Mouse (Mus musculus) embryonic fibroblast, embryonic 13.5 days (primary cell): ENCODE results near the gene Lyrm1. TPM values are rescaled to one million over a fixed set of nuclear protein-coding genes. Genes with fewer than 3 reads are reported as not detected.

Source experiments
- H3K27ac ChIP-seq: 2 replicates; pipeline ENCODE4 v1.5.1; 2012; ENCODE audit warnings: low read length, control low read depth, inconsistent platforms; ENCODE audit not compliant: insufficient read depth
- H3K4me1 ChIP-seq: 2 replicates; pipeline ENCODE4 v1.6.1; 2011; ENCODE audit warnings: low read length; ENCODE audit not compliant: control insufficient read depth, insufficient read depth
- H3K4me3 ChIP-seq: 2 replicates; pipeline ENCODE4 v1.5.1; 2011; ENCODE audit warnings: mild to moderate bottlenecking, control low read depth, low read length; ENCODE audit not compliant: insufficient read depth
- CTCF ChIP-seq: IDR thresholded peaks from 2 replicates; pipeline ENCODE4 v1.5.1; 2011; ENCODE audit warnings: mild to moderate bottlenecking, control low read depth, low read length, moderate library complexity, borderline replicate concordance; ENCODE audit not compliant: insufficient read depth
- POLR2A ChIP-seq: IDR thresholded peaks from 2 replicates; pipeline ENCODE4 v1.6.1; 2011; ENCODE audit warnings: low read depth, mild to moderate bottlenecking, control low read depth, low read length, moderate library complexity
- polyA plus RNA-seq: library from polyadenylated mRNA; stranded (reverse); fragments of >200 nt; gene quantifications from 2 replicates; pipeline ENCODE4 v1.2.4, GENCODE M21; 2011; ENCODE audit warnings: low read depth; ENCODE audit not compliant: missing spikeins, insufficient read length

The Lyrm1 gene
- polyA plus RNA-seq, 1 experiment: 7.1 TPM

DNA sequence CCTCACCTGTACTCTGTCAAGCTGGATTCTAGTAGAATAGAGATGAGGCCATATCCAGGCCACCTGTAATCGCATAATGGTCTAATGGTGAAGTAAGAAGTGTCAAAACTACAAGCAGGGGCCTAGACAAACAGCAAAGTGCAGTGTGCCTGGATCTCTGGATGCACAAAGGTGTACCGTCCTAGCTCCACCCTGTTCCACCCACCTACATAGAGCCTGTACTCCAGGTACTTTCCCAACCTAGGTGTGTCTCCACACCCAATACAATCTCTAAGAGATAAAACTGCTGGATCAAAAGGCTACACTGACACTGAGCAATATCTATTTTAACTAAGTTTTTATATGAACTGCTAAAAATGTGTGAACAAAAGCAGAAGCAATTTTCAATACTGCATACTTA is 35.1 kb upstream of the Lyrm1 start:
- peaks cover 13% of the 10 kb centered on the region for H3K4me1 ChIP-seq
- no peak overlapping the region for H3K4me3 ChIP-seq
- peak overlapping the region; percentile 100 for H3K27ac ChIP-seq
- no peak for TF ChIP-seq POLR2A
- no peak for TF ChIP-seq CTCF

DNA sequence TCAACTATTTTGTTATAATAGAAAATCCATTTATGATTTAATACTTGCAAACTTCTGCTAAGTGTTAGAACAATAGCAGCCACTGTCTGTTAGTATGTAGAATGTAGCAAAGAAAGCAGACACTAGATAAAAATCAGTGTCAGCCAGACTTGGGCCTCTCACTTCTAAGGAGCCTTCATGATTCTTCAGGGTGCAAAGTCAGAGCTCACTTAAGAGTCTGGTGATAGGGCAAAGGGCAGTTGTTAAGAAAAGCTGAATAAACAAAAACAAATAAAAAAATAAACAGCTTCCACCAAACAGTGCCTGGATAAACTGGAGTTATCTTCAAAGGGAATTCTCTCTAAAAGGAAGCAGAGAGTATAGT is 34.7 kb upstream of the Lyrm1 start:
- TF ChIP-seq CTCF (no peak), POLR2A (no peak)
- H3K4me1 ChIP-seq: peaks cover 13% of the 10 kb centered on the region
- peak overlapping the region; percentile 100 for H3K27ac ChIP-seq
- H3K4me3 ChIP-seq: no peak overlapping the region

- TF ChIP-seq CTCF (no peak), POLR2A (no peak)
- Histone ChIP-seq H3K4me3 (no peak overlapping the region), H3K4me1 (peaks cover 13% of the 10 kb centered on the region), H3K27ac (peak overlapping the region; percentile 100)
Measured at GRCm38 (mm10) chr7:119861335-119862091, 34.1 kb upstream of the Lyrm1 start.

GRCm38 (mm10) chr7:119862167-119862566 is 33.5 kb upstream of the Lyrm1 start:
- Histone ChIP-seq H3K4me3 (no peak overlapping the region), H3K4me1 (peaks cover 13% of the 10 kb centered on the region), H3K27ac (peak overlapping the region; percentile 100)
- TF ChIP-seq CTCF (no peak), POLR2A (no peak)

DNA sequence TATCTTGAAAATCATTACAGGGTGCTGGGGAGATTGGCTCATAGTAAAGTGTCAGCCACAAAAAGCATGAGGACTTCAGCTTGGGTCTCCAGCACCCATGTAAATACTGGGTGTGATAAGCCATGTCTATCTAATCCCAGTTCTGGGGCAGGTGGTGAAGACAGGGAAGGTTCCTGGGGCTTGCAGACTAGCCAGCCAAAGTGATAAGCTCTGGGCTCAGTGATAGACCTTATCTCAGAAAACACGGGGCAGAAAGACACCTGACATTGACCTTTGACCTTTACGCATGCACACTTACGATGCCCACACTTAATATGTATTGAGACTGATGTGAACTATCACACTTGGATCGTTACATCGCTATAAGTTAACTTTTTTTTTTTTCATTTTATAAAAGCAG is 31.2 kb upstream of the Lyrm1 start:
- TF ChIP-seq POLR2A: no peak
- Histone ChIP-seq H3K4me1 (peaks cover 13% of the 10 kb centered on the region), H3K27ac (no peak overlapping the region), H3K4me3 (no peak overlapping the region)

DNA sequence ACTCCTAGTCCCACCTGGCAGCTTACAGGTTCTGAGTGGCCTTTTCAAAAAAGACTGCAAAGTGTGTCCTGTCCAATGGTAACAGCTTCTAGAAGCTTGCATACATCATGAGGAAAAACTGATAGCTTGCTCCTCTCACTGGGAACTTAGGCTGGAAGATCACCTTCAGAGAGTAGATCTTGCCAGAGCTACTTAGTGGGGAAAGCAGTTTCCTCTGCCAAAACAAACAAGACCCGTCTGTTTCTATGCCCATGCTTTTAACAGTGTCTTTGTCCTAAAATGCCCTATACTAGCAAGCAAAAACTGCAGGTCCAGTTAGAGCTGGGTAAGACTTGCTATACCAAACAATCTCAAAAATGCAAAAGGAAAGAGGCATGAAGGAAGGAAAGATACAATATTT is 29.5 kb upstream of the Lyrm1 start:
- no peak overlapping the region for H3K27ac ChIP-seq
- TF ChIP-seq POLR2A: no peak
- no peak for TF ChIP-seq CTCF
- peaks cover 6% of the 10 kb centered on the region; the same call in 1 of the 2 replicates for H3K4me1 ChIP-seq
- H3K4me3 ChIP-seq: no peak overlapping the region

- TF ChIP-seq POLR2A (no peak), CTCF (no peak)
- Histone ChIP-seq H3K4me3 (no peak overlapping the region), H3K27ac (no peak overlapping the region), H3K4me1 (no peaks in the 10 kb centered on the region)
Measured at GRCm38 (mm10) chr7:119872204-119872603, 23.5 kb upstream of the Lyrm1 start.

DNA sequence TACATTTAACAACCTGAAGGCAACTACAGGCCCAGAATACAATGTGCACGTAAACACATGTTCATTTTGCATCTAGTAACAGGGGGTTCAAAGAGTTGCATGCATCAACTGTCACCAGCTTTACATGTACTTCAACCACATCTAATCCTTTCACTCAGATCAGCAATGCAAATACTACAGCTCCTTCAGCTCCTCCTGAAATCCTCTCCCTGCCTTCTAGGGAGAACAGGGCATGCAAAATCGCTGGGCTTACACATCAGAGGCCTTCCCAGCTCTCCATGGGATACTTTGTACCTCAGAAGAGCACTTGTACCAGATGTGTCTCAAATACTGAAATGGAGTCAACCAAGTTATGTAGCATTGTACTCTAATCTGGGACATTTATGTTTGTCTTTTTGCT is 22.6 kb upstream of the Lyrm1 start:
- H3K4me1 ChIP-seq: no peaks in the 10 kb centered on the region
- H3K27ac ChIP-seq: no peak overlapping the region
- H3K4me3 ChIP-seq: no peak overlapping the region
- no peak for TF ChIP-seq POLR2A

DNA sequence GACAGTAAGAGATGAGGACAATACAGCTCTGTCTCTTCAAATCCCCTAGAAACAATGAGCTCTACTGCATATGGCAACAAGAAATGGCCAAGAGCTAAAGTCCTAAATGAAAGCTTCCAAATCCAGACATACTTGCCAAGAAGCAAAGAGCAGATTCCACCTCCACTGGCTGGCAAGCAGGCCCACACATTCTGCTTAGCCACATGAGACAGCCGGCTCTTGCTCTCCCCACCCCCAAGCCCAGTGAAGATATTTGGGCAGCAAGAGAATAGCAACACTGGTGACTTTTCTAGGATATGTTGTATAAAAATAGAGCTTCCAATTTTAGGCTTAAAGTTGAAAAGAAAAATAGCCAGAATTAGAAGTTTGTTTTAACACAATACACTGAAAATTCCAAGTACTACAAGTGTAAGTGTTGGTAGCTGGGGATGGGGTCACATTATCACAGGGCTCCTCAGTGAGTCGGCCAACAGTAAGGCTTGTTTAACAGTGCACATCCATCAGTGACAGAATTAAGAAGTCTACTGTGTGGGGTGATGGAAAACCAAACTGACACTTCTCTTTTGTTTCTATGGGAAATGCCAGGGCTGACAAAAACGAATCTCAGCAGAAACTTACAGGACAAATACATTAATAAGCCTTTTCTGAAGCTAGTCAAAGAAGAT is 19.8 kb upstream of the Lyrm1 start:
- Histone ChIP-seq H3K4me3 (no peak overlapping the region), H3K4me1 (0 out of 2 replicates have a peak, but pooled peaks cover 2% of the 10 kb centered on the region), H3K27ac (peak overlapping the region; percentile 41; the same call in 1 of the 2 replicates)
- no peak for TF ChIP-seq CTCF
- TF ChIP-seq POLR2A: no peak

GRCm38 (mm10) chr7:119879171-119879570 is 16.5 kb upstream of the Lyrm1 start:
- TF ChIP-seq POLR2A (no peak), CTCF (no peak)
- no peak overlapping the region for H3K4me3 ChIP-seq
- H3K27ac ChIP-seq: no peak overlapping the region
- 0 out of 2 replicates have a peak, but pooled peaks cover 2% of the 10 kb centered on the region for H3K4me1 ChIP-seq
